Mouse (Mus musculus) right cerebral cortex, postnatal 36 days (tissue): ENCODE results near the gene Kifc3.

Experiments used
- DNase-seq, 2 experiments: peaks; one replicate each; pipeline ENCODE4 v3.0.0; 2022; ENCODE audit warnings: low spot score in 2 of 2, mixed read lengths in 1 of 2

Kifc3 gene

GRCm38 (mm10) chr8:95078055-95078454, 124.6 kb downstream of the Kifc3 start:
- DNase-seq, result no peak

GRCm38 (mm10) chr8:95076151-95076550, 126.5 kb downstream of the Kifc3 start:
- DNase-seq, result no peak

GRCm38 (mm10) chr8:95075504-95075903, 127.1 kb downstream of the Kifc3 start:
- DNase-seq, result no peak

GRCm38 (mm10) chr8:95067582-95067981, 135.0 kb downstream of the Kifc3 start:
- no peak for DNase-seq

- no peak for DNase-seq
Observed at GRCm38 (mm10) chr8:95064531-95064930, 138.1 kb downstream of the Kifc3 start.

- DNase-seq, result no peak
Observed at GRCm38 (mm10) chr8:95059812-95060533, 142.6 kb downstream of the Kifc3 start.

GRCm38 (mm10) chr8:95058661-95059060, 144.0 kb downstream of the Kifc3 start:
- DNase-seq, result no peak

GRCm38 (mm10) chr8:95056414-95056813, 146.2 kb downstream of the Kifc3 start:
- DNase-seq, result no peak

- no peak for DNase-seq
Observed at GRCm38 (mm10) chr8:95054927-95055510, 147.6 kb downstream of the Kifc3 start, which contains the start of gene Drc7. Gene Drc7, plus strand, starts transcription at chr8:95055103.

GRCm38 (mm10) chr8:95054438-95054837, 148.2 kb downstream of the Kifc3 start:
- DNase-seq, result no peak
